Mouse (Mus musculus) heart, adult 2 months (tissue): ENCODE results near the gene Hcrtr1. TPM values are rescaled to one million over a fixed set of nuclear protein-coding genes. Genes with fewer than 3 reads are reported as not detected.

Experiments
- DNase-seq, 2 experiments: peaks; one replicate each; pipeline ENCODE4 v3.0.0; 2021
- H3K27ac ChIP-seq: fragments of 200-600 bp; 2 replicates; pipeline ENCODE4 v1.8.1; 2022
- H3K27me3 ChIP-seq: fragments of 200-500 bp; 2 replicates; pipeline ENCODE4 v1.6.1; 2012; ENCODE audit warnings: mild to moderate bottlenecking, low read length, inconsistent platforms, mixed read lengths; ENCODE audit not compliant: control insufficient read depth, insufficient read depth
- H3K36me3 ChIP-seq: fragments of 200-500 bp; 2 replicates; pipeline ENCODE4 v1.6.1; 2012; ENCODE audit warnings: low read length, inconsistent platforms; ENCODE audit not compliant: control insufficient read depth, insufficient read depth
- H3K4me1 ChIP-seq: fragments of 200-500 bp; 2 replicates; pipeline ENCODE4 v1.6.1; 2011; ENCODE audit warnings: low read length; ENCODE audit not compliant: control insufficient read depth, insufficient read depth
- H3K4me3 ChIP-seq: fragments of 200-600 bp; 2 replicates; pipeline ENCODE4 v1.8.1; 2022
- H3K79me2 ChIP-seq: fragments of 200-500 bp; replicated peaks from 2 replicates; pipeline ENCODE4 v1.6.1; 2012; ENCODE audit warnings: mild to moderate bottlenecking, inconsistent platforms, low read length, moderate library complexity, mixed read lengths; ENCODE audit not compliant: control insufficient read depth, insufficient read depth
- H3K9ac ChIP-seq: fragments of 200-500 bp; 2 replicates; pipeline ENCODE4 v1.6.1; 2012; ENCODE audit warnings: low read depth, mild to moderate bottlenecking, control low read depth, inconsistent platforms, low read length, mixed read lengths
- CTCF ChIP-seq: fragments of 200-600 bp; IDR thresholded peaks from 2 replicates; pipeline ENCODE4 v1.8.1; 2022; ENCODE audit warnings: antibody characterized with exemption, mild to moderate bottlenecking, moderate library complexity
- EP300 ChIP-seq: fragments of 200-500 bp; IDR thresholded peaks from 2 replicates; pipeline ENCODE4 v1.6.1; 2011; ENCODE audit warnings: low read depth, low read length, control low read depth; ENCODE audit not compliant: insufficient read depth
- POLR2A ChIP-seq: fragments of 200-500 bp; IDR thresholded peaks from 2 replicates; pipeline ENCODE4 v1.6.1; 2011; ENCODE audit warnings: mild to moderate bottlenecking, low read depth, low read length, control low read depth; ENCODE audit not compliant: insufficient read depth
- WGBS: fragments of 180-500 bp; shearing (Covaris S2); methylation state at CpG from one replicate; pipeline ENCODE4 v1.1.7; 2018; 5-methylcytosine and 5-hydroxymethylcytosine counted together
- intact Hi-C: fragments of 180-260 bp; cut with DNase I; formaldehyde crosslinking; loops from one replicate; pipeline ENCODE4 v1.15.1; 2025
- polyA plus RNA-seq: library from polyadenylated mRNA; depleted of rRNA; stranded (reverse); fragments of >200 nt; gene quantifications from 2 replicates; pipeline ENCODE4 v1.2.3, GENCODE M21; 2012
- total RNA-seq, 2 experiments: library from RNA; stranded (reverse); gene quantifications; 2 replicates each; pipeline ENCODE4 v1.2.3; 2021

The Hcrtr1 gene
- total and polyA plus RNA-seq, 3 experiments: 0.27 TPM; not detected in 2

DNA sequence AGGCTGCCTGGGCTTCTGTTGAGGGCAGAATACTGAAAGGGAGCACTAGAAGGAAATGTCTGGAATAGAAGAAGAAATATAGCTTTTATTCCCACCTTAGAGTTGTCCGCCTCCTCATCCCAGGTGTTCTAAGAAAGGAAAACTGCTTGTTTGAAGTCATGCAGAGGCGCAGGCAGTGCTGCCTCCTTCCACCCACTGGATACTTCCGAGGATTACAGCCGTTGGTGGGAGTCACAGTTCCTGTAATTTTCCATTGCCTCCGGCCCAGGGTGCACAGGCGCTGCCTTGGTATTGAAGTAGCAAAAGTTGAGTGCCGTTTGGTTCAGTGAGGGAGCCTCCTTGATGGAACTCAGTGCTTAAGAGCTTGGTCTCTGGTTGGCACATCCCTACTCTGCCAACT lies 29.1 kb downstream of the Hcrtr1 start:
- Histone ChIP-seq H3K27ac (no peak overlapping the region; the same call in 1 of the 2 replicates), H3K4me1 (peaks cover 7% of the 10 kb centered on the region), H3K36me3 (peaks cover 2% of the 10 kb centered on the region; the same call in 1 of the 2 replicates), H3K79me2 (peaks cover 9% of the 10 kb centered on the region; the same call in 1 of the 2 replicates), H3K9ac (no peak overlapping the region), H3K4me3 (no peak overlapping the region), H3K27me3 (no peaks in the 10 kb centered on the region)
- intact Hi-C loops: no loop called here
- DNase-seq: no peak
- 58% methylated on average over 7 of the region's 7 CpGs for WGBS
- no peak for TF ChIP-seq POLR2A
- no peak for TF ChIP-seq CTCF
- TF ChIP-seq EP300: no peak

DNA sequence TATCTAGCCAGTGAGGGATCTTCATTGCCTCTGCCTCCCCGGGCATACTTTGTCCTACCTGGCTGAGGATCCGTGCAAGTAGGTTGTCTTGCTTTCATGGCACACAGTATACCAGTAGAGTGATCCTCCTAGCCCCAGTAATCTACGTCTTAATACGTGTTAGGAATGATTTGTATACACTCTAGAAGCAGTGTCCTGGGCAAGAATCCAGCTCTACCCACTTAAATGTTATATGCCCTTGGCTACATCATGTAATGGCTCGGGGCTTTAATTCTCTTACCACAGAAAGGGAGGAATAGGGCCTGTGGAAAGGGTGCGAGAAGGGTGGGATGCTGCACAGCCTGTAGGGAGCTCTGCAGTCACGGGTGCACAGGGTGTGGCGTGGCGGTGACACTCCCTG lies 29.5 kb downstream of the Hcrtr1 start:
- peaks cover 7% of the 10 kb centered on the region for H3K4me1 ChIP-seq
- H3K9ac ChIP-seq: no peak overlapping the region
- H3K27ac ChIP-seq: no peak overlapping the region; the same call in 1 of the 2 replicates
- TF ChIP-seq CTCF (no peak), POLR2A (no peak)
- H3K27me3 ChIP-seq: no peaks in the 10 kb centered on the region
- H3K4me3 ChIP-seq: no peak overlapping the region
- WGBS: 80% methylated on average over 9 of the region's 9 CpGs
- peaks cover 9% of the 10 kb centered on the region; the same call in 1 of the 2 replicates for H3K79me2 ChIP-seq
- peaks cover 2% of the 10 kb centered on the region; the same call in 1 of the 2 replicates for H3K36me3 ChIP-seq
- no peak for DNase-seq
- intact Hi-C loops: no loop called here

DNA sequence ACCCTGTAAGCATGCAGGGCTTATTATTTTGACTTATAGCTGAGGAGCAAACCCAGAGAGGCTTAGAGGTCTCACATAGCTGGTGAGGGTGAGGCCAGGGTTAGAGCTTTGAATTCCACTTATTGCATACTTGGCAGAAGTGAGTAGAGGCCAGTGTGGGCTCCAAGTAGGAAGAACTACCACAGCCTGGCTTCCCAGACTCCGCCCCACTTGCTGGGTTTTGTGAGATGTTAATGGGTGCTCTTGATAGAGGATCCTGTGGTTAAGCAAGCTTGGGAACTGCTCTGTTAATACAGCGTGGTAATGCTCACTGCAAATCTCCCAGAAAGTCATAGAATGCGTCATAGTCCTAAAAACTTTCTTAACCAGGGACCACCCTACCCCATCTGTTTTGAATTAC lies 30.2 kb downstream of the Hcrtr1 start:
- no peak overlapping the region for H3K27ac ChIP-seq
- H3K4me3 ChIP-seq: no peak overlapping the region
- H3K4me1 ChIP-seq: peaks cover 7% of the 10 kb centered on the region
- intact Hi-C loops: no loop called here
- peaks cover 9% of the 10 kb centered on the region; the same call in 1 of the 2 replicates for H3K79me2 ChIP-seq
- DNase-seq: no peak
- no peaks in the 10 kb centered on the region for H3K27me3 ChIP-seq
- 83% methylated on average over 3 of the region's 3 CpGs for WGBS
- TF ChIP-seq EP300 (no peak), POLR2A (no peak), CTCF (no peak)
- peaks cover 2% of the 10 kb centered on the region; the same call in 1 of the 2 replicates for H3K36me3 ChIP-seq
- H3K9ac ChIP-seq: no peak overlapping the region

DNA sequence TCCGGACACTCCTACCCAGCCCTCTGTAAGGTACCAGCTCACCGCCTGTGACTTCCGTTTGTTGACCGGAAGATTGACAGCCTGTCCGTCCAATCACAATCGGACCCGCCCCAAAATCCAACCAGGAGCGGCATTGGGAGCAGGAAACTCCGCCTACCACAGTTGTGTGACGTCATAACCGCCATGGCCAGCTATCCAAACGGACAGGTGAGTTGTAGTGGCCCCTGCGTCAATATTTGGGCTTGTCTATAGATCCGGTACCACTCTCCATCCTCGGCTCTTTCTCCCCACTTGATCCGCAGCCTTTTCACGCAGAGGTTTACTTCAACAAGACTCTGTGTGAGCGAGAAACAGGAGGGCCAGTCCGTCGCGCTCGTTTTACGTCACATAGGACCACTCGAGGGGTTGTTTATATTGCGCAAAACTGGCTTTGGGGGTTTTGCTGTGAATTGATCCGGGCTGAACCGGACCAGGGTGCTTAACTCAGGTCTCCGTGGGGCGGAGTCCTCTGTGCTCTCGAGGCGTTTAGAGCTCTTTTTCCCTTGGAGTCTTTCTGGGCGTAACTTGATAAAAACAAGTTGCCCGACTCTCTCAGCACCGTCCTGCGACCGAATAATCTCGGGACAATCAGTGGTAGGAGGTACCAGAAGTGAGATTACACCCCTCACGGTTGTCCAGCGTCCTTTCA lies 31.6 kb downstream of the Hcrtr1 start:
- Histone ChIP-seq H3K36me3 (peaks cover 2% of the 10 kb centered on the region; the same call in 1 of the 2 replicates), H3K9ac (peak overlapping the region; percentile 56), H3K27me3 (no peaks in the 10 kb centered on the region), H3K27ac (peak overlapping the region; percentile 92), H3K4me1 (peaks cover 7% of the 10 kb centered on the region), H3K4me3 (peak overlapping the region; percentile 65), H3K79me2 (peaks cover 8% of the 10 kb centered on the region; the same call in 1 of the 2 replicates)
- TF ChIP-seq POLR2A: peak; percentile 84
- TF ChIP-seq CTCF: no peak
- WGBS: under 1% methylated on average over 39 of the region's 39 CpGs
- peak; percentile 99 to 100 for DNase-seq
- intact Hi-C loops: no loop called here

GRCm38 (mm10) chr4:130107065-130107443 lies 32.1 kb downstream of the Hcrtr1 start:
- WGBS: 11% methylated on average over 14 of the region's 14 CpGs
- H3K9ac ChIP-seq: peak overlapping the region; percentile 28; the same call in 1 of the 2 replicates
- H3K36me3 ChIP-seq: peaks cover 2% of the 10 kb centered on the region; the same call in 1 of the 2 replicates
- intact Hi-C loops: no loop called here
- DNase-seq: no peak
- H3K4me1 ChIP-seq: peaks cover 7% of the 10 kb centered on the region
- H3K27ac ChIP-seq: peak overlapping the region; percentile 92
- TF ChIP-seq EP300 (no peak; the same call in 1 of the 2 replicates), POLR2A (no peak), CTCF (no peak)
- no peaks in the 10 kb centered on the region for H3K27me3 ChIP-seq
- peaks cover 8% of the 10 kb centered on the region; the same call in 1 of the 2 replicates for H3K79me2 ChIP-seq
- H3K4me3 ChIP-seq: peak overlapping the region; percentile 65

DNA sequence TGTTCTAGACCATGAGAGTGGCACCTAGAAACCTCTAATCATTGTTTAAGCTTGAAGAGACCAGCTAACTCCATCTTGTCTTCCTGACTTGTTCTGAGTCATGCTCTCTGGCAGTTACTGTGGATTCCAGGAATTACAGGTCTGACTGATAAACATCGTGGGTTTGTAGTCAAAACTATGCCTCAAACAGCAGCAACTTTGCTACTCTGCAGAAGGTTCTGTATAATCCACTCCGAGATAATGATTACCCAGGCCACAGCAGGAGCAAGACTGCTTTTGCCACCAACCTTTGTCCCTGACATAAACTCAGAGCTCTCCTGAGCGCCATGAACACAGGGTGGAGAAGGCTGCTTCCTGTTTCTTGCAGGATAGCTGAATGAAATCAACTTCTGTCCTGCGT lies 34.6 kb downstream of the Hcrtr1 start:
- H3K36me3 ChIP-seq: peaks cover 2% of the 10 kb centered on the region; the same call in 1 of the 2 replicates
- peaks cover 5% of the 10 kb centered on the region; the same call in 1 of the 2 replicates for H3K79me2 ChIP-seq
- DNase-seq: no peak
- no peaks in the 10 kb centered on the region for H3K27me3 ChIP-seq
- intact Hi-C loops: no loop called here
- H3K9ac ChIP-seq: no peak overlapping the region
- TF ChIP-seq POLR2A (no peak), CTCF (no peak), EP300 (no peak)
- H3K27ac ChIP-seq: no peak overlapping the region
- 43% methylated on average over 4 of the region's 4 CpGs for WGBS
- H3K4me1 ChIP-seq: peaks cover 7% of the 10 kb centered on the region
- no peak overlapping the region for H3K4me3 ChIP-seq
